Mouse (Mus musculus) spleen, adult 2 months (tissue): ENCODE data around the gene Apba2.

Source experiments
- CTCF ChIP-seq: fragments of 200-500 bp; IDR thresholded peaks from 2 replicates; pipeline ENCODE4 v1.5.1; 2011; ENCODE audit warnings: mild to moderate bottlenecking, inconsistent platforms; ENCODE audit not compliant: insufficient read depth, insufficient read length, insufficient replicate concordance; ENCODE audit errors: extremely low read depth
- POLR2A ChIP-seq: fragments of 200-500 bp; IDR thresholded peaks from 2 replicates; pipeline ENCODE4 v1.6.1; 2011; ENCODE audit warnings: low read depth, low read length, inconsistent platforms

DNA sequence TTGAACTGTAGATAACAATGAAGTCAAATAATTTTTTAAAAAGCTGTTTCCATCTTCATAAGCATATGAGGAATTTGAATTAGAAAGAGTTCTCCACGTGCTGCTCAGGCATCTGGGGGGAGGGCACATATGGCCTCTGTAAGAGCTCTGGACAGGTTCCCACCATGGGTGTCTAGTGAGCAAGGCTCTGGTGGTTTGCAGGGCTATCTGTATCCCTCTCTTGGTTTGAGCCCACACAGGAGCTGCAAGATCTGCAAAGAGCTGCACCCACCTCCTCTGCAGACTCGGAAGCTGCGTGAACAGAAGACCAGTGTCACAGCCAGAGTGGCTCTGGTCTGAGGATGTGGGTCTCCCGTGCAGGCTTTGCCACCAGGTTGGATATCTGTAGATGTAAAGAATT lies 78.8 kb downstream of the Apba2 start:
- no peak for TF ChIP-seq POLR2A
- TF ChIP-seq CTCF, result no peak
